Mouse (Mus musculus) embryonic facial prominence, embryonic 10.5 days (tissue): ENCODE results near the gene Ccnd3. TPM values are rescaled to one million over a fixed set of nuclear protein-coding genes. Genes with fewer than 3 reads are reported as not detected.

Source experiments
- DNase-seq: peaks from one replicate; pipeline ENCODE4 v3.0.0-alpha.2; 2017; ENCODE audit warnings: low spot score
- H3K27ac ChIP-seq: fragments of 300-500 bp; sonication (generic); replicated peaks from 2 replicates; pipeline ENCODE4 v1.5.1; 2016; ENCODE audit warnings: mild to moderate bottlenecking
- H3K27me3 ChIP-seq: fragments of 300-500 bp; sonication (generic); replicated peaks from 2 replicates; pipeline ENCODE4 v1.6.1; 2016; ENCODE audit warnings: low read depth, mild to moderate bottlenecking; ENCODE audit not compliant: poor library complexity, severe bottlenecking
- H3K36me3 ChIP-seq: fragments of 300-500 bp; sonication (generic); replicated peaks from 2 replicates; pipeline ENCODE4 v1.6.1; 2016; ENCODE audit warnings: mild to moderate bottlenecking, moderate library complexity
- H3K4me1 ChIP-seq: fragments of 300-500 bp; sonication (generic); 2 replicates; pipeline ENCODE4 v1.6.1; 2016
- H3K4me3 ChIP-seq: fragments of 300-500 bp; sonication (generic); 2 replicates; pipeline ENCODE4 v1.5.1; 2016; ENCODE audit warnings: mild to moderate bottlenecking, moderate library complexity
- H3K9me3 ChIP-seq: fragments of 300-500 bp; sonication (generic); 2 replicates; pipeline ENCODE4 v1.6.1; 2016; ENCODE audit warnings: mild to moderate bottlenecking
- WGBS: fragments of 180-500 bp; shearing (Covaris S2); methylation state at CpG from one replicate; pipeline ENCODE4 v1.1.7; 2016; 5-methylcytosine and 5-hydroxymethylcytosine counted together
- polyA plus RNA-seq: library from polyadenylated mRNA; unstranded; fragments of >200 nt; fragmentation: Nextera tagmentation; extraction: Ambion mirVana; gene quantifications from 2 replicates; pipeline ENCODE4 v1.2.1, GENCODE M21; 2016

Gene Ccnd3
- polyA plus RNA-seq, 1 experiment from 2014 or later, result 335 TPM

- no peaks in the 10 kb centered on the region for H3K27me3 ChIP-seq
- no peaks in the 10 kb centered on the region for H3K36me3 ChIP-seq
- no peak overlapping the region for H3K27ac ChIP-seq
- H3K9me3 ChIP-seq, result no peaks in the 10 kb centered on the region
- DNase-seq, result no peak
- 68% methylated on average over 5 of the region's 5 CpGs for WGBS
- no peak overlapping the region for H3K4me3 ChIP-seq
- peaks cover 13% of the 10 kb centered on the region for H3K4me1 ChIP-seq
These were observed 37.2 kb downstream of the Ccnd3 start for GRCm38 (mm10) chr17:47542061-47542460.

DNA sequence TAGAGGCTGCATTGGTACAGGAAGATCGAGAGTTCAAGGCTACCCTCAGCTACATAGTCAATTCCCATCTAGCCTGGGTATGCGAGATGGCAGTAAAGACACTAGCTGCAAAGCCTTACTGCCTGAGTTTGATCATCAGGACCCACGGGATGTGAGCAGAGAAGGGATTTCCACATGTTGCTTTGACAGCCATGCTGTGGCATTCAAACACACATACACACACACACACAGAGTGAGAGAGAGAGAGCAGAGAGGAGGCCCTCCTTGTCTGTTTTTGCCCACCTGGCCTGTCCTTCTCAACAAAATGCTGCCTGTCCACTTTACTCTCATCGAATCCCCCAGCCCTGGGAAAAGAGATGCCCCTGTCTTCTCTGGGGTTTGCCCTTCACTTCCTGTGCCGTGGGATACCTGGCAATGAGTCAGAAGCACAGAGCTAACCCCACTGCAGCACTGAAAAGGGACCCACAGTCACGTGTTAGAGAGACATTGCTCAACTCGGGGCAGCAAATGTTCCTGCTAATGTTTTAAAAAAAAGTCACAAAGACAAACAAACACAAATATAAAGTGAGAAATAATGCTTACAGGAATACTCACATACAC, 38.3 kb downstream of the Ccnd3 start:
- Histone ChIP-seq H3K27me3 (no peaks in the 10 kb centered on the region), H3K4me1 (peaks cover 13% of the 10 kb centered on the region), H3K27ac (no peak overlapping the region), H3K4me3 (no peak overlapping the region), H3K9me3 (no peaks in the 10 kb centered on the region), H3K36me3 (no peaks in the 10 kb centered on the region)
- DNase-seq, result no peak
- WGBS, result 79% methylated on average over 7 of the region's 7 CpGs

DNA sequence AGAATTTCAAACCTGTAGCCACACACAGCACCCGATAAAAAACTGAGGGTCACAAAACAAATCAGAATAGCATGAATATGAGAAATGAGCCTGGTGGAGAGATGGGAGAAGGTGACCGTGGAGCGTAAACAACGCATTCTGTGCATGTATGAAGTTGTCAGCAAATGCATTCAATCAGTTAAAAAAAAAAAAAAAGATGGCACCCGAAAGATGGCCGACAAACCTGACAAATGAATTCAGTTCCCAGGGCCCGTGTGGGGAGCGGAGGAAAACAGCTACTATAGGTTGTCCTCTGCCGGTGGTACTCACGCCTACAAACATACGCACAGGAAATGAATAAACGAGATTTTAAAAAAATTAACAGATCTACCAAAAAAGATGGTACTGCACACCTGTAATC, 40.3 kb downstream of the Ccnd3 start:
- Histone ChIP-seq H3K4me1 (peaks cover 13% of the 10 kb centered on the region), H3K27ac (no peak overlapping the region), H3K4me3 (no peak overlapping the region), H3K9me3 (no peaks in the 10 kb centered on the region), H3K27me3 (no peaks in the 10 kb centered on the region), H3K36me3 (no peaks in the 10 kb centered on the region)
- WGBS, result 92% methylated on average over 12 of the region's 12 CpGs
- no peak for DNase-seq

DNA sequence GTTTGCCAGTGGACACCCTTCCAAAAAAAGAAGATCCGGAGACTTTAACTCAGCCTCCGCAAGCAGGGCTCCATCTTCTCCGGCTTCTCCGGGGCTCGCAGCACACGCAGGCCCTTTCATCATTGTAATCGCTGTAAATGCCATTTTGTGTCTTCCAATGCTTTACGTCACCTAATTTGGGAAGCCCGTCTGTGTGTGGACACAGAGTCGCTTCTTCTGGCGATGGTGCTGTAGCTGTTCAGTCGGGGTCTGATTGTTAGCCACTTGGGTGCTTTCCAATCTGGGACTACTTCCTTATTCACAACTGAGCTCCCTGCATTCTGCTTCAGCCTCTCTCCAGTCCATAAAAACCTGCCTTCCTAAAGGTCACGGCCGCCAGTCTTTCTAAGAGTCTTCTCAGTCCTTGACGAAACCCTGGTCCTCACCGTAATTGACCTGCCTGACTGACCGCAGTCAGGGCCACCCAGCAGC, 41.0 kb downstream of the Ccnd3 start:
- Histone ChIP-seq H3K27me3 (no peaks in the 10 kb centered on the region), H3K4me3 (no peak overlapping the region), H3K9me3 (no peaks in the 10 kb centered on the region), H3K36me3 (no peaks in the 10 kb centered on the region), H3K4me1 (peaks cover 13% of the 10 kb centered on the region), H3K27ac (no peak overlapping the region)
- no peak for DNase-seq
- 86% methylated on average over 17 of the region's 17 CpGs for WGBS

GRCm38 (mm10) chr17:47551049-47551448, 46.2 kb downstream of the Ccnd3 start:
- WGBS, result 83% methylated on average over 7 of the region's 7 CpGs
- no peak for DNase-seq
- no peaks in the 10 kb centered on the region for H3K36me3 ChIP-seq
- no peak overlapping the region for H3K27ac ChIP-seq
- no peaks in the 10 kb centered on the region for H3K27me3 ChIP-seq
- no peak overlapping the region for H3K4me3 ChIP-seq
- H3K4me1 ChIP-seq, result no peaks in the 10 kb centered on the region
- H3K9me3 ChIP-seq, result no peaks in the 10 kb centered on the region

DNA sequence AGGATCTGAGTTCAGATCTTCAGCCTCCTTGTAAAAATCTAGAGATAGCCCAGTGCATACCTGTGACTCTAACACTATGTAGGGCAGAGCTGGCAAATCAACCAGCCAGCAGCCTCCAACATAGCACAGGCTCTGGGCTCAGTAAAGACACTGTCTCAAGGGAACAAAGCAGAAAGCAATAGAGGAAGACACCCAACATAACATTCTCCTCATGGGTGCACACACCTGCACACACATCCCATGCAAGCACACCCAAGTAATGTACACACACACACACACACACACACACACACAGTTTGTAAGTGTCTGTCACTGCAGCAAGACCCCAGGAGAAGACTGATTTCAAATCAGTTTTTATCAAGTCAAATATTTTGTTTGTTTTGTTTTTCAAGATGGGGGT, 48.1 kb downstream of the Ccnd3 start:
- Histone ChIP-seq H3K9me3 (no peaks in the 10 kb centered on the region), H3K36me3 (no peaks in the 10 kb centered on the region), H3K27me3 (no peaks in the 10 kb centered on the region), H3K4me3 (no peak overlapping the region), H3K4me1 (no peaks in the 10 kb centered on the region), H3K27ac (no peak overlapping the region)
- no peak for DNase-seq

GRCm38 (mm10) chr17:47554621-47555020, 49.8 kb downstream of the Ccnd3 start:
- H3K4me3 ChIP-seq, result no peak overlapping the region
- no peaks in the 10 kb centered on the region for H3K9me3 ChIP-seq
- DNase-seq, result no peak
- peaks cover 1% of the 10 kb centered on the region; the same call in 1 of the 2 replicates for H3K4me1 ChIP-seq
- no peaks in the 10 kb centered on the region for H3K27me3 ChIP-seq
- 69% methylated on average over 10 of the region's 10 CpGs for WGBS
- H3K36me3 ChIP-seq, result no peaks in the 10 kb centered on the region
- H3K27ac ChIP-seq, result no peak overlapping the region

GRCm38 (mm10) chr17:47557179-47557578, 52.3 kb downstream of the Ccnd3 start:
- 71% methylated on average over 3 of the region's 3 CpGs for WGBS
- DNase-seq, result no peak
- H3K27ac ChIP-seq, result no peak overlapping the region
- H3K9me3 ChIP-seq, result no peaks in the 10 kb centered on the region
- H3K36me3 ChIP-seq, result no peaks in the 10 kb centered on the region
- no peak overlapping the region for H3K4me3 ChIP-seq
- H3K27me3 ChIP-seq, result no peaks in the 10 kb centered on the region
- peaks cover 6% of the 10 kb centered on the region; the same call in 1 of the 2 replicates for H3K4me1 ChIP-seq

GRCm38 (mm10) chr17:47559726-47560125, 54.9 kb downstream of the Ccnd3 start:
- 54% methylated on average over 6 of the region's 6 CpGs for whole genome bisulfite sequencing

DNA sequence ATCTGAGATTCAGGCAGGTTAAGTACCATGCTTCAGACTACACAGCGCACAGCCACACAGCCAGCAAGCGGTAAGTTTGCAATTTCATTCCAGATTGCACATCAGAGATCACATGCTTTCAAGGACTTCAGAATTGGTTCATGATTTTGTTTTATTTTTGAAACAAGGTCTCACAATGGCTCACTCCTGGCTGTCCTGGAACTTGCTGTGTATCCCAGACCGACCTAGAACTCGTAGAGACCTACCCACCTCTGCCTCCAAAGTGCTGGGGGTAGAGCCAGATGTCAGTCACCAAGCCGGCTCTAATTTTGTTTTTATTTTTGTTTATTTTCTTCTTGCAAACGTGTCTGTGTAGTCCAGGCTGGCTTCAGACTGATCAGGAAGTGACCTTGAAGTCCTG, 58.0 kb downstream of the Ccnd3 start:
- WGBS, result 78% methylated on average over 6 of the region's 6 CpGs
- no peak for DNase-seq
- H3K36me3 ChIP-seq, result no peaks in the 10 kb centered on the region
- no peaks in the 10 kb centered on the region for H3K9me3 ChIP-seq
- H3K4me3 ChIP-seq, result no peak overlapping the region
- H3K27ac ChIP-seq, result no peak overlapping the region
- H3K4me1 ChIP-seq, result peaks cover 12% of the 10 kb centered on the region
- H3K27me3 ChIP-seq, result no peaks in the 10 kb centered on the region

More at GRCm38 (mm10) chr17:47559726-47560125, 54.9 kb downstream of the Ccnd3 start:
- H3K9me3 ChIP-seq, result no peaks in the 10 kb centered on the region
- H3K27me3 ChIP-seq, result no peaks in the 10 kb centered on the region
- H3K27ac ChIP-seq, result no peak overlapping the region
- no peak for DNase-seq
- peaks cover 6% of the 10 kb centered on the region; the same call in 1 of the 2 replicates for H3K4me1 ChIP-seq
- no peak overlapping the region for H3K4me3 ChIP-seq
- H3K36me3 ChIP-seq, result no peaks in the 10 kb centered on the region

DNA sequence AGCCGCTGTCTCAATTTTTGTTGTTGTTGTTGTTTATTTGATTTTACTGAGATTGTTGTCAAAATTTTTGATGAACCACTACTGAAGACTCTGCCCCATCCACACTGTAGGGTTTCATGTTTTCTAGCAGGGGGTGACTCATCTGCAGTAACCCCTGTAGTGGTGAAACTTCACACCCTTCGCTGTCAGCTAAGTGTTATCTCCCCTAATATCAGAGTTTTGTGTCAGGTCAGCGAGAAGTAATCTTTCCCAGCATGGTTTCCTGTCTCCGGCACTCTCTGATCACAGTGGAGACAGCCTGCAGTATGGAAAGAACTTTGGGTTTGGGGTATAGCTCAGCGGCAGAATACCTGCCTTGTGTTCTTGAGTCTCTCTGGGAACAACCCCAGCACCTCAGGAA, 59.8 kb downstream of the Ccnd3 start:
- H3K9me3 ChIP-seq, result no peaks in the 10 kb centered on the region
- no peak for DNase-seq
- peaks cover 11% of the 10 kb centered on the region for H3K4me1 ChIP-seq
- no peaks in the 10 kb centered on the region for H3K36me3 ChIP-seq
- no peak overlapping the region for H3K27ac ChIP-seq
- 87% methylated on average over 5 of the region's 5 CpGs for WGBS
- no peak overlapping the region for H3K4me3 ChIP-seq
- no peaks in the 10 kb centered on the region for H3K27me3 ChIP-seq

DNA sequence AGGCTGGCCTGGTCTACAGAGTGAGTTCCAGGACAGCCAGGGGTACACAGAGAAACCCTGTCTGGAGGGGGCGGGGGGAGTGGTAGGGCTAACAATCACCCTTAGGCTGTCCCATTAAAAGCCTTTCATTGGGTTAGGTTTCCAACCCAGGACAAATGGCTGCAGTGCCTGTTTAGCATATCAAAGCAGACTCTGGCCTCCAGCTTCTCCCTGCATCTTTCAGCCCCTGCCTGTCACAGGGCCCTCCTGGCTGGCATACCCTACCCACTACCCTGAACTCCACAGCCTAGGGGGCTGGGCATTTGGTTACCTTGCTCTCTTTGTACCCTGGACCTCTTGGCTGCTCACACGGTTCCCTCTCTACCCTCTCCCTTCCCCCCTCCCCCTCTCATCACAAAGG, 61.3 kb downstream of the Ccnd3 start:
- peak overlapping the region; percentile 26; the same call in 1 of the 2 replicates for H3K27ac ChIP-seq

DNA sequence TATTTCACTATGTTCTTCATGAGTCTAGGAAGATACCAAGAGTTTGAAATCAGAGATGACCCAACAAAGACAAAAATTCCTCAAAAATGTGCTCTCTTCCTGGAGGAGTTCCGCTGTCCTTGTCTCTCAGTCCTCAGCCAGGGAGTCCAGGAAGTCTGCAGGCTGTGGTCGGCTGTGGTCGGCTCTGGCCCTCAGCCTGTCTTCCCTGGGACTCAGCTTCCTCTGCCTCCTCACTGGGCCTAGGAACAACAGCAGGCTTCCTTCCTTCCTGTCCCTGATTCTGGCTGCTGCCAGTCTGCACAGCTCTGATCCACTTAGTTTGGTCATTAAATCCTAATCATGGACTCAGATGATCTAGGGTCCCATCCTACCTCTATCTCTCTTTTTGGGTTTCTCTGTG, 62.4 kb downstream of the Ccnd3 start:
- peak overlapping the region; percentile 21; the same call in 1 of the 2 replicates for H3K27ac ChIP-seq
- peaks cover 18% of the 10 kb centered on the region for H3K4me1 ChIP-seq
- H3K9me3 ChIP-seq, result no peaks in the 10 kb centered on the region
- 60% methylated on average over 3 of the region's 3 CpGs for WGBS
- H3K27me3 ChIP-seq, result no peaks in the 10 kb centered on the region
- no peak for DNase-seq
- no peaks in the 10 kb centered on the region for H3K36me3 ChIP-seq
- no peak overlapping the region for H3K4me3 ChIP-seq

More for the DNA sequence above, 61.3 kb downstream of the Ccnd3 start:
- Histone ChIP-seq H3K36me3 (no peaks in the 10 kb centered on the region), H3K4me1 (peaks cover 7% of the 10 kb centered on the region), H3K9me3 (no peaks in the 10 kb centered on the region), H3K27me3 (no peaks in the 10 kb centered on the region), H3K4me3 (no peak overlapping the region)
- no peak for DNase-seq
- 24% methylated on average over 2 of the region's 2 CpGs for WGBS
